Mouse (Mus musculus): ENCODE data around the gene Tiparp.

Gene Tiparp

GRCm38 (mm10) chr3:65527691-65528601 lies at the start of gene Tiparp:
Gene Tiparp (plus strand): TSS chr3:65528410.
- DNase-seq (ENCODE audit: low spot score in 2 of 2) = peak; percentile 74 to 78

GRCm38 (mm10) chr3:65480676-65481075 lies 47.5 kb upstream of the Tiparp start:
- DNase-seq (ENCODE audit: low spot score in 2 of 2) = no peak

- DNase-seq (ENCODE audit: low spot score in 2 of 2) = no peak
Measured at GRCm38 (mm10) chr3:65482266-65482665, 45.9 kb upstream of the Tiparp start.

GRCm38 (mm10) chr3:65482698-65483407 lies 45.4 kb upstream of the Tiparp start:
- DNase-seq (ENCODE audit: low spot score in 2 of 2) = no peak

GRCm38 (mm10) chr3:65484161-65484733 lies 44.0 kb upstream of the Tiparp start:
- no peak for DNase-seq (ENCODE audit: low spot score in 2 of 2)

- no peak for DNase-seq (ENCODE audit: low spot score in 2 of 2)
Measured at GRCm38 (mm10) chr3:65487419-65488088, 40.7 kb upstream of the Tiparp start.

GRCm38 (mm10) chr3:65488556-65489244 lies 39.5 kb upstream of the Tiparp start:
- no peak for DNase-seq (ENCODE audit: low spot score in 2 of 2)

- DNase-seq (ENCODE audit: low spot score in 2 of 2) = no peak
Measured at GRCm38 (mm10) chr3:65489601-65490000, 38.6 kb upstream of the Tiparp start.

- DNase-seq (ENCODE audit: low spot score in 2 of 2) = peak in 1 of 2 experiments; percentile 11
Measured at GRCm38 (mm10) chr3:65494291-65494763, 33.9 kb upstream of the Tiparp start.

- no peak for DNase-seq (ENCODE audit: low spot score in 2 of 2)
Measured at GRCm38 (mm10) chr3:65507766-65508165, 20.4 kb upstream of the Tiparp start.

GRCm38 (mm10) chr3:65510588-65510987 lies 17.6 kb upstream of the Tiparp start:
- no peak for DNase-seq (ENCODE audit: low spot score in 2 of 2)

GRCm38 (mm10) chr3:65515751-65516150 lies 12.5 kb upstream of the Tiparp start:
- DNase-seq (ENCODE audit: low spot score in 2 of 2) = no peak

- no peak for DNase-seq (ENCODE audit: low spot score in 2 of 2)
Measured at GRCm38 (mm10) chr3:65516526-65516925, 11.7 kb upstream of the Tiparp start.

- no peak for DNase-seq (ENCODE audit: low spot score in 2 of 2)
Measured at GRCm38 (mm10) chr3:65517141-65517540, 11.1 kb upstream of the Tiparp start.

- no peak for DNase-seq (ENCODE audit: low spot score in 2 of 2)
Measured at GRCm38 (mm10) chr3:65517747-65518527, 10.3 kb upstream of the Tiparp start.

GRCm38 (mm10) chr3:65521391-65521790 lies 6.8 kb upstream of the Tiparp start:
- DNase-seq (ENCODE audit: low spot score in 2 of 2) = no peak

- DNase-seq (ENCODE audit: low spot score in 2 of 2) = no peak
Measured at GRCm38 (mm10) chr3:65523397-65523796, 4.8 kb upstream of the Tiparp start.

GRCm38 (mm10) chr3:65525731-65526130 lies 2.5 kb upstream of the Tiparp start:
- no peak for DNase-seq (ENCODE audit: low spot score in 2 of 2)

GRCm38 (mm10) chr3:65527196-65527595 lies 1.0 kb upstream of the Tiparp start:
- no peak for DNase-seq (ENCODE audit: low spot score in 2 of 2)
